Mouse (Mus musculus) heart, embryonic 14.5 days (tissue): ENCODE results near the gene Lcp1. TPM values are rescaled to one million over a fixed set of nuclear protein-coding genes. Genes with fewer than 3 reads are reported as not detected.

Experiments used
- ATAC-seq: fragments of 200-750 bp; cut with Nextera tagmentation; 2 replicates; pipeline ENCODE4 v1.8.0; 2017; ENCODE audit warnings: low read depth, moderate TSS enrichment; ENCODE audit not compliant: insufficient number of reproducible peaks, insufficient read depth, low FRiP score
- H3K27ac ChIP-seq, 2 experiments: fragments of 200-500 bp in 1 of 2; fragments of 300-500 bp in 1 of 2; sonication (generic) in 1 of 2; replicated peaks in 1 of 2; 2 replicates each; pipeline ENCODE4 v1.5.1; 2012 to 2014; ENCODE audit warnings: low read depth in 2 of 2, low read length in 2 of 2, control low read depth in 1 of 2, mild to moderate bottlenecking in 1 of 2, mixed read lengths in 1 of 2; ENCODE audit not compliant: control insufficient read depth in 1 of 2, insufficient read depth in 1 of 2
- H3K27me3 ChIP-seq: fragments of 300-500 bp; sonication (generic); 2 replicates; pipeline ENCODE4 v1.6.1; 2014; ENCODE audit warnings: mild to moderate bottlenecking, low read length, control low read depth; ENCODE audit not compliant: control insufficient read depth, insufficient read depth
- H3K36me3 ChIP-seq: fragments of 300-500 bp; sonication (generic); 2 replicates; pipeline ENCODE4 v1.6.1; 2014; ENCODE audit warnings: mild to moderate bottlenecking, control low read depth, low read length, mixed read lengths; ENCODE audit not compliant: control insufficient read depth, insufficient read depth
- H3K4me1 ChIP-seq, 2 experiments: fragments of 200-500 bp in 1 of 2; fragments of 300-500 bp in 1 of 2; sonication (generic) in 1 of 2; 2 replicates each; pipeline ENCODE4 v1.6.1; 2012 to 2014; ENCODE audit warnings: low read length in 2 of 2, control low read depth in 1 of 2, mixed read lengths in 1 of 2; ENCODE audit not compliant: control insufficient read depth in 2 of 2, insufficient read depth in 2 of 2
- H3K4me2 ChIP-seq: fragments of 300-500 bp; sonication (generic); 2 replicates; pipeline ENCODE4 v1.6.1; 2014; ENCODE audit warnings: mild to moderate bottlenecking, low read length
- H3K4me3 ChIP-seq, 2 experiments: fragments of 200-500 bp in 1 of 2; fragments of 300-500 bp in 1 of 2; sonication (generic) in 1 of 2; 2 replicates each; pipeline ENCODE4 v1.5.1; 2012 to 2014; ENCODE audit warnings: low read length in 2 of 2, mild to moderate bottlenecking in 2 of 2, control low read depth in 1 of 2, low read depth in 1 of 2, moderate library complexity in 1 of 2; ENCODE audit not compliant: control insufficient read depth in 1 of 2, insufficient read depth in 1 of 2
- H3K9ac ChIP-seq: fragments of 300-500 bp; sonication (generic); 2 replicates; pipeline ENCODE4 v1.6.1; 2014; ENCODE audit warnings: mild to moderate bottlenecking, low read length
- H3K9me3 ChIP-seq: fragments of 300-500 bp; sonication (generic); 2 replicates; pipeline ENCODE4 v1.6.1; 2016; ENCODE audit warnings: low read length, control low read depth; ENCODE audit not compliant: control insufficient read depth
- WGBS: fragments of 180-500 bp; shearing (Covaris S2); extraction: QIAGEN DNeasy Blood & Tissue Kit; methylation state at CpG from one replicate; pipeline ENCODE4 v1.1.7; 2014; 5-methylcytosine and 5-hydroxymethylcytosine counted together
- polyA plus RNA-seq: library from polyadenylated mRNA; unstranded; fragments of >200 nt; fragmentation: Nextera tagmentation; extraction: Ambion mirVana; gene quantifications from 2 replicates; pipeline ENCODE4 v1.2.1, GENCODE M21; 2014

Lcp1 gene
- polyA plus RNA-seq, 1 experiment from 2014 or later, result 26.3 TPM

- Histone ChIP-seq H3K9ac (no peak overlapping the region), H3K27me3 (no peaks in the 10 kb centered on the region), H3K36me3 (no peaks in the 10 kb centered on the region), H3K4me2 (no peak overlapping the region), H3K27ac (no peak overlapping the region), H3K4me1 (peaks cover 6 to 7% of the 10 kb centered on the region in 2 experiments), H3K4me3 (no peak overlapping the region), H3K9me3 (no peaks in the 10 kb centered on the region)
- 85% methylated on average over 5 of the region's 5 CpGs for WGBS
- no peak for ATAC-seq
Observed at GRCm38 (mm10) chr14:75182831-75183230, 51.9 kb downstream of the Lcp1 start.

- no peaks in the 10 kb centered on the region for H3K9me3 ChIP-seq
- H3K27ac ChIP-seq, result no peak overlapping the region
- H3K4me3 ChIP-seq, result no peak overlapping the region
- H3K36me3 ChIP-seq, result no peaks in the 10 kb centered on the region
- H3K27me3 ChIP-seq, result no peaks in the 10 kb centered on the region
- no peak overlapping the region for H3K9ac ChIP-seq
- peaks cover 4 to 7% of the 10 kb centered on the region in 2 experiments for H3K4me1 ChIP-seq
- WGBS, result 83% methylated on average over 4 of the region's 4 CpGs
- no peak for ATAC-seq
- no peak overlapping the region for H3K4me2 ChIP-seq
Observed at GRCm38 (mm10) chr14:75184069-75184790, 53.3 kb downstream of the Lcp1 start.

GRCm38 (mm10) chr14:75185796-75186594 lies 55.1 kb downstream of the Lcp1 start:
- Histone ChIP-seq H3K27ac (no peak overlapping the region), H3K27me3 (no peaks in the 10 kb centered on the region), H3K4me1 (peaks cover 4 to 7% of the 10 kb centered on the region in 2 experiments), H3K4me2 (no peak overlapping the region), H3K9ac (no peak overlapping the region), H3K36me3 (no peaks in the 10 kb centered on the region), H3K4me3 (no peak overlapping the region), H3K9me3 (no peaks in the 10 kb centered on the region)
- no peak for ATAC-seq
- 24% methylated on average over 5 of the region's 5 CpGs for whole genome bisulfite sequencing

GRCm38 (mm10) chr14:75186858-75187415 lies 56.0 kb downstream of the Lcp1 start:
- WGBS, result 92% methylated on average over 8 of the region's 8 CpGs
- Histone ChIP-seq H3K4me1 (peaks cover 4 to 7% of the 10 kb centered on the region in 2 experiments), H3K9me3 (no peaks in the 10 kb centered on the region), H3K27me3 (no peaks in the 10 kb centered on the region), H3K9ac (no peak overlapping the region), H3K36me3 (no peaks in the 10 kb centered on the region), H3K27ac (no peak overlapping the region), H3K4me2 (no peak overlapping the region), H3K4me3 (no peak overlapping the region)
- ATAC-seq, result no peak

GRCm38 (mm10) chr14:75188521-75188920 lies 57.6 kb downstream of the Lcp1 start:
- peaks cover 4 to 7% of the 10 kb centered on the region in 2 experiments for H3K4me1 ChIP-seq
- no peaks in the 10 kb centered on the region for H3K9me3 ChIP-seq
- no peaks in the 10 kb centered on the region for H3K27me3 ChIP-seq
- 75% methylated on average over 6 of the region's 6 CpGs for WGBS
- no peaks in the 10 kb centered on the region for H3K36me3 ChIP-seq
- no peak overlapping the region for H3K4me3 ChIP-seq
- H3K27ac ChIP-seq, result no peak overlapping the region
- no peak overlapping the region for H3K9ac ChIP-seq
- ATAC-seq, result no peak
- no peak overlapping the region for H3K4me2 ChIP-seq

GRCm38 (mm10) chr14:75189031-75189430 lies 58.1 kb downstream of the Lcp1 start:
- 71% methylated on average over 4 of the region's 4 CpGs for WGBS
- Histone ChIP-seq H3K4me2 (no peak overlapping the region), H3K27me3 (no peaks in the 10 kb centered on the region), H3K27ac (no peak overlapping the region), H3K9ac (no peak overlapping the region), H3K4me1 (peaks cover 4 to 7% of the 10 kb centered on the region in 2 experiments), H3K4me3 (no peak overlapping the region), H3K9me3 (no peaks in the 10 kb centered on the region), H3K36me3 (no peaks in the 10 kb centered on the region)
- no peak for ATAC-seq

GRCm38 (mm10) chr14:75190683-75191082 lies 59.8 kb downstream of the Lcp1 start:
- Histone ChIP-seq H3K27me3 (no peaks in the 10 kb centered on the region), H3K9ac (no peak overlapping the region), H3K4me1 (peaks cover 4 to 7% of the 10 kb centered on the region in 2 experiments), H3K9me3 (no peaks in the 10 kb centered on the region), H3K4me3 (no peak overlapping the region), H3K4me2 (no peak overlapping the region), H3K27ac (no peak overlapping the region), H3K36me3 (no peaks in the 10 kb centered on the region)
- no peak for ATAC-seq
- 79% methylated on average over 4 of the region's 4 CpGs for WGBS
